Mouse (Mus musculus): ENCODE data around the gene Slc7a6os. TPM values are rescaled to one million over a fixed set of nuclear protein-coding genes. Genes with fewer than 3 reads are reported as not detected.
"Not testable (repeated sequence)": the region's sequence is repeated elsewhere in the genome, so short reads cannot be mapped to it uniquely, and the experiment has no call there.

Gene Slc7a6os
- 10 to 100 TPM; 34.7 to 37.0 TPM for total RNA-seq (2021)

GRCm38 (mm10) chr8:106210821-106211345 lies at the start of gene Slc7a6os, which contains the start of gene Prmt7:
Slc7a6os (minus strand) TSS chr8:106210935.
Prmt7 (plus strand) TSS chr8:106210936.
- DNase-seq, result peak; percentile 97
- intact Hi-C loops (cut with DNase I), result no loop called here

GRCm38 (mm10) chr8:106259579-106260255 lies 49.0 kb upstream of the Slc7a6os start:
- intact Hi-C loops (cut with DNase I), result loop anchor here (10.0 kb wide), 1 partner anchor 135 kb away; no protein-coding TSS in a partner anchor
- DNase-seq, result peak; percentile 64

GRCm38 (mm10) chr8:106258169-106258568 lies 47.4 kb upstream of the Slc7a6os start:
- DNase-seq, result no peak
- intact Hi-C loops (cut with DNase I), result no loop called here

- intact Hi-C loops (cut with DNase I), result no loop called here
Observed at GRCm38 (mm10) chr8:106250186-106250585, 39.5 kb upstream of the Slc7a6os start.

GRCm38 (mm10) chr8:106237106-106237505 lies 26.4 kb upstream of the Slc7a6os start:
- intact Hi-C loops (cut with DNase I), result no loop called here

More at GRCm38 (mm10) chr8:106250186-106250585, 39.5 kb upstream of the Slc7a6os start:
- DNase-seq, result no peak

GRCm38 (mm10) chr8:106234567-106235261 lies 24.0 kb upstream of the Slc7a6os start:
- no peak for DNase-seq
- intact Hi-C loops (cut with DNase I), result no loop called here

More at GRCm38 (mm10) chr8:106237106-106237505, 26.4 kb upstream of the Slc7a6os start:
- no peak for DNase-seq

GRCm38 (mm10) chr8:106232751-106233150 lies 22.0 kb upstream of the Slc7a6os start:
- DNase-seq, result no peak
- intact Hi-C loops (cut with DNase I), result no loop called here

GRCm38 (mm10) chr8:106231536-106231935 lies 20.8 kb upstream of the Slc7a6os start:
- intact Hi-C loops (cut with DNase I), result no loop called here
- DNase-seq, result no peak

GRCm38 (mm10) chr8:106226589-106226988 lies 15.9 kb upstream of the Slc7a6os start:
- peak; percentile 51 for DNase-seq

GRCm38 (mm10) chr8:106219620-106220019 lies 8.9 kb upstream of the Slc7a6os start:
- intact Hi-C loops (cut with DNase I), result no loop called here
- no peak for DNase-seq

More at GRCm38 (mm10) chr8:106226589-106226988, 15.9 kb upstream of the Slc7a6os start:
- intact Hi-C loops (cut with DNase I), result no loop called here

- DNase-seq, result no peak
- intact Hi-C loops (cut with DNase I), result no loop called here
Observed at GRCm38 (mm10) chr8:106213959-106214358, 3.2 kb upstream of the Slc7a6os start.

GRCm38 (mm10) chr8:106211421-106211820 lies 686 bp upstream of the Slc7a6os start:
- no peak for DNase-seq
- intact Hi-C loops (cut with DNase I), result no loop called here

GRCm38 (mm10) chr8:106210035-106210731 lies 552 bp downstream of the Slc7a6os start:
- DNase-seq, result peak; percentile 52
- intact Hi-C loops (cut with DNase I), result no loop called here

- intact Hi-C loops (cut with DNase I); DNase-seq: not testable (repeated sequence)
Observed at GRCm38 (mm10) chr8:106199596-106199995, 11.1 kb downstream of the Slc7a6os start.

GRCm38 (mm10) chr8:106198741-106199140 lies 12.0 kb downstream of the Slc7a6os start:
- peak; percentile 15 for DNase-seq
- intact Hi-C loops (cut with DNase I), result no loop called here

GRCm38 (mm10) chr8:106194062-106194461 lies 16.7 kb downstream of the Slc7a6os start:
- intact Hi-C loops (cut with DNase I), result no loop called here
- DNase-seq, result no peak

GRCm38 (mm10) chr8:106193162-106193561 lies 17.6 kb downstream of the Slc7a6os start:
- no peak for DNase-seq
- intact Hi-C loops (cut with DNase I), result no loop called here

GRCm38 (mm10) chr8:106191639-106192038 lies 19.1 kb downstream of the Slc7a6os start:
- intact Hi-C loops (cut with DNase I), result no loop called here
- no peak for DNase-seq

- intact Hi-C loops (cut with DNase I), result no loop called here
- no peak for DNase-seq
Observed at GRCm38 (mm10) chr8:106189162-106189561, 21.6 kb downstream of the Slc7a6os start.

GRCm38 (mm10) chr8:106186394-106186793 lies 24.3 kb downstream of the Slc7a6os start:
- DNase-seq, result no peak
- intact Hi-C loops (cut with DNase I), result no loop called here
